Mouse (Mus musculus) embryonic fibroblast, embryonic 13.5 days (primary cell): Measurements from ENCODE around the gene BC017158.

Source experiments
- CTCF ChIP-seq: IDR thresholded peaks from 2 replicates; pipeline ENCODE4 v1.5.1; 2011; ENCODE audit warnings: mild to moderate bottlenecking, control low read depth, low read length, moderate library complexity, borderline replicate concordance; ENCODE audit not compliant: insufficient read depth
- POLR2A ChIP-seq: IDR thresholded peaks from 2 replicates; pipeline ENCODE4 v1.6.1; 2011; ENCODE audit warnings: low read depth, mild to moderate bottlenecking, control low read depth, low read length, moderate library complexity

DNA sequence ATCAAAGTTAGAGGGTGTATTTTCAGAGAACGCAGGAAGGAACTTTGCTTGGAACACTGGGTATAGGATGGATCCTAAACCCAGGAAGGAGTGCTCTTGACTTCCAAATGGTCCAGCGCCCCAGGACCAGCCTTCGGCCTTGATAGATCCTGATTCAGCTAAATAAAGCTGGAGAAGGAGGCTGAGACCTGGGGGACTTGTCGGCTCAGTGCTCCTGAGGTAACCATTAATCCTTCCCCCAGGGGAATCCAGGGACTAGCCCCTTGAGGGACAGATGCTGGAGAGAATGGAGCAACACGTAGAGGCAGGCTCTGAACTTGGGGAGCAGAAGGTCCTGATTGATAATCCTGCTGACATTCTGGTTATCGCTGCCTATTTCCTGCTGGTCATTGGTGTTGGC is 32.6 kb downstream of the BC017158 start, which contains the start of gene Slc5a2:
- no peak for TF ChIP-seq CTCF
- no peak for TF ChIP-seq POLR2A
